ENCODE assay signal across 17 mouse cellular contexts in genomic region chr12:28889068-28889674, GRCm38 (mm10).
DNase-seq lines count a peak whose midpoint lies in the region; ATAC-seq lines count a peak whose summit lies in the region.
"Had no signal": no experiment of that assay in that cellular context is flagged by ENCODE, and none has a peak within 500 bp of the region (broad histone marks: within the 10 kb centered on the region; RNA-seq: fewer than 3 reads in every experiment).

No protein-coding gene starts in this region.

- intact Hi-C loops in left cerebral cortex, postnatal 10 days (cut with DNase I), result no loop called here

- 0 out of 2 replicates have a peak overlapping the region, but pooled peaks have one; percentile 32 for H3K27ac ChIP-seq in forebrain, embryonic 13.5 days
- no peak overlapping the region for H3K27ac ChIP-seq in forebrain, embryonic 10.5 days
- H3K27ac ChIP-seq in midbrain, embryonic 12.5 days (replicated peaks), result peak overlapping the region; percentile 54; the same call in 1 of the 2 replicates
- H3K27ac ChIP-seq: embryonic facial prominence, embryonic 15.5 days; liver, embryonic 14.5 days; macrophage had no signal

- no peak overlapping the region for H3K4me2 ChIP-seq in forebrain, embryonic 13.5 days
- H3K4me2 ChIP-seq in midbrain, embryonic 12.5 days (replicated peaks), result no peak overlapping the region
- H3K4me2 ChIP-seq: embryonic facial prominence, embryonic 15.5 days had no signal

- DNase-seq in forebrain, embryonic 10.5 days (ENCODE audit: extremely low spot score, low spot score), result no peak
- peak; percentile 55 to 57 for DNase-seq in right cerebral cortex, postnatal 10 days (ENCODE audit: low spot score in 2 of 2)
- DNase-seq in right cerebral cortex, postnatal 36 days (ENCODE audit: low spot score in 2 of 2), result no peak
- no peak for DNase-seq in heart, adult 11 months
- DNase-seq in left cerebral cortex, postnatal 10 days (ENCODE audit: extremely low spot score in 1 of 2, low spot score in 2 of 2), result no peak
- DNase-seq: adrenal gland, postnatal 10 days; B cell, adult 2 months; cerebellum, adult 8-10 months; gastrocnemius, postnatal 10 days; thymus, adult 18-20 months had no signal

- peaks cover 3% of the 10 kb centered on the region; the same call in 1 of the 2 replicates for H3K27me3 ChIP-seq in forebrain, embryonic 13.5 days
- H3K27me3 ChIP-seq in forebrain, embryonic 10.5 days (ENCODE audit: poor library complexity, severe bottlenecking), result peaks cover 10% of the 10 kb centered on the region; the same call in 1 of the 2 replicates
- peaks cover 5% of the 10 kb centered on the region; the same call in 1 of the 2 replicates for H3K27me3 ChIP-seq in midbrain, embryonic 12.5 days
- H3K27me3 ChIP-seq: embryonic facial prominence, embryonic 15.5 days had no signal

- peak; percentile 82 for ATAC-seq in forebrain, embryonic 13.5 days
- ATAC-seq in midbrain, embryonic 12.5 days (ENCODE audit: low FRiP score, low read depth), result no peak; the same call in 1 of the 2 replicates
- no peak for ATAC-seq in erythroblast, adult 5-6 weeks (replicated peaks; ENCODE audit: low FRiP score, poor library complexity, severe bottlenecking)
- ATAC-seq: intestine, embryonic 16.5 days had no signal

- H3K9ac ChIP-seq in forebrain, embryonic 13.5 days, result no peak overlapping the region
- H3K9ac ChIP-seq in midbrain, embryonic 12.5 days (replicated peaks), result no peak overlapping the region
- H3K9ac ChIP-seq: embryonic facial prominence, embryonic 15.5 days; liver, embryonic 14.5 days had no signal

- H3K4me1 ChIP-seq in forebrain, embryonic 13.5 days, result peaks cover 9% of the 10 kb centered on the region
- H3K4me1 ChIP-seq in forebrain, embryonic 10.5 days, result peaks cover 5% of the 10 kb centered on the region
- H3K4me1 ChIP-seq in midbrain, embryonic 12.5 days, result peaks cover 4% of the 10 kb centered on the region
- H3K4me1 ChIP-seq: embryonic facial prominence, embryonic 15.5 days had no signal

- H3K4me3 ChIP-seq in forebrain, embryonic 13.5 days, result no peak overlapping the region
- no peak overlapping the region for H3K4me3 ChIP-seq in forebrain, embryonic 10.5 days
- no peak overlapping the region for H3K4me3 ChIP-seq in midbrain, embryonic 12.5 days
- H3K4me3 ChIP-seq: embryonic facial prominence, embryonic 15.5 days had no signal

- no peaks in the 10 kb centered on the region for H3K9me3 ChIP-seq in forebrain, embryonic 13.5 days (replicated peaks)
- H3K9me3 ChIP-seq in forebrain, embryonic 10.5 days, result no peaks in the 10 kb centered on the region
- no peaks in the 10 kb centered on the region for H3K9me3 ChIP-seq in midbrain, embryonic 12.5 days
- H3K9me3 ChIP-seq: embryonic facial prominence, embryonic 15.5 days had no signal

- H3K36me3 ChIP-seq in forebrain, embryonic 13.5 days (ENCODE audit: poor library complexity, severe bottlenecking), result no peaks in the 10 kb centered on the region
- no peaks in the 10 kb centered on the region for H3K36me3 ChIP-seq in forebrain, embryonic 10.5 days (replicated peaks)
- H3K36me3 ChIP-seq in midbrain, embryonic 12.5 days, result no peaks in the 10 kb centered on the region
- H3K36me3 ChIP-seq: embryonic facial prominence, embryonic 15.5 days had no signal

- 26% methylated on average over 7 of the region's 7 CpGs for WGBS in forebrain, embryonic 13.5 days
- WGBS in forebrain, embryonic 10.5 days, result 44% methylated on average over 7 of the region's 7 CpGs
- WGBS in midbrain, embryonic 12.5 days, result 40% methylated on average over 7 of the region's 7 CpGs

Comparison
In these comparisons a context has a peak if more than half of its experiments do, and no peak if none do; other contexts are left out.
1. DNase-seq: peak in right cerebral cortex, postnatal 10 days (2 of 2); none in forebrain, embryonic 10.5 days (single experiment), right cerebral cortex, postnatal 36 days (0 of 2), heart, adult 11 months (single experiment) and left cerebral cortex, postnatal 10 days (0 of 2).